8 mouse cellular contexts compared by ENCODE assay signal in genomic region chr11:108922511-108923187, GRCm38 (mm10). TPM values are rescaled to one million over a fixed set of nuclear protein-coding genes. Genes with fewer than 3 reads are reported as not detected.
DNase-seq lines count a peak whose midpoint lies in the region; ATAC-seq and TF ChIP-seq lines count a peak whose summit lies in the region.

No protein-coding gene starts in this region.

- H3K9ac ChIP-seq in kidney, embryonic 14.5 days (ENCODE audit: low read depth, low read length): peak overlapping the region; percentile 92
- H3K9ac ChIP-seq in hindbrain, embryonic 16.5 days (ENCODE audit: low read depth, low read length): peak overlapping the region; percentile 89

- no peak overlapping the region for H3ac ChIP-seq in myocyte (ENCODE audit: control insufficient read depth, insufficient read length)

- ATAC-seq in kidney, embryonic 14.5 days (ENCODE audit: low FRiP score, low TSS enrichment): no peak
- ATAC-seq in hindbrain, embryonic 16.5 days: no peak

- WGBS in kidney, embryonic 14.5 days: under 1% methylated on average over 32 of the region's 32 CpGs
- under 1% methylated on average over 30 of the region's 32 CpGs for WGBS in hindbrain, embryonic 16.5 days

- no peaks in the 10 kb centered on the region; the same call in 1 of the 2 replicates for H3K36me3 ChIP-seq in kidney, embryonic 14.5 days (ENCODE audit: control insufficient read depth, insufficient read depth, low read length)
- H3K36me3 ChIP-seq in hindbrain, embryonic 16.5 days (ENCODE audit: control insufficient read depth, insufficient read depth, low read length): no peaks in the 10 kb centered on the region
- H3K36me3 ChIP-seq in myocyte (ENCODE audit: control insufficient read depth, insufficient read depth): no peaks in the 10 kb centered on the region

- peaks cover 50% of the 10 kb centered on the region for H3K4me1 ChIP-seq in kidney, embryonic 14.5 days (ENCODE audit: control insufficient read depth, insufficient read depth, low read length)
- peaks cover 56% of the 10 kb centered on the region for H3K4me1 ChIP-seq in hindbrain, embryonic 16.5 days (ENCODE audit: control insufficient read depth, insufficient read depth, low read depth, low read length)

- no peaks in the 10 kb centered on the region for H3K27me3 ChIP-seq in kidney, embryonic 14.5 days (ENCODE audit: control insufficient read depth, insufficient read depth, low read length)
- no peaks in the 10 kb centered on the region for H3K27me3 ChIP-seq in hindbrain, embryonic 16.5 days (replicated peaks; ENCODE audit: control insufficient read depth, insufficient read depth, low read length)
- H3K27me3 ChIP-seq in myocyte (ENCODE audit: control insufficient read depth, insufficient read depth, insufficient read length): no peaks in the 10 kb centered on the region

- H3K4me3 ChIP-seq in kidney, embryonic 14.5 days (ENCODE audit: low read length): peak overlapping the region; percentile 81
- peak overlapping the region; percentile 93 for H3K4me3 ChIP-seq in hindbrain, embryonic 16.5 days (ENCODE audit: low read length)
- peak overlapping the region; percentile 23 for H3K4me3 ChIP-seq in myocyte

- DNase-seq in kidney, postnatal 14 days: no peak
- peak; percentile 87 for DNase-seq in embryo, embryonic 10.5 days (ENCODE audit: low spot score)
- DNase-seq in left cerebral cortex, postnatal 25 days (ENCODE audit: low spot score in 2 of 2): no peak
- DNase-seq in kidney, adult 18-20 months: no peak
- no peak for DNase-seq in gastrocnemius, adult 8-10 months (ENCODE audit: low spot score in 2 of 2)

- TF ChIP-seq POLR2A in myocyte (IDR thresholded peaks at IDR 0.05; ENCODE audit: insufficient read length, low read depth): no peak

- H3K79me2 ChIP-seq in myocyte (ENCODE audit: control insufficient read depth, insufficient read depth): no peaks in the 10 kb centered on the region

- intact Hi-C loops in left cerebral cortex, postnatal 25 days (cut with DNase I): loop anchor here (2.0 to 5.0 kb wide), 2 partner anchors 65 to 474 kb away; no protein-coding TSS in a partner anchor

- no peaks in the 10 kb centered on the region for H3K9me3 ChIP-seq in kidney, embryonic 14.5 days (ENCODE audit: control insufficient read depth, low read length)
- H3K9me3 ChIP-seq in hindbrain, embryonic 16.5 days (ENCODE audit: control insufficient read depth, low read length): no peaks in the 10 kb centered on the region

- H3K27ac ChIP-seq in kidney, embryonic 14.5 days (ENCODE audit: low read depth, low read length): peak overlapping the region; percentile 99; the same call in 1 of the 2 replicates
- H3K27ac ChIP-seq in hindbrain, embryonic 16.5 days (ENCODE audit: low read depth, low read length): peak overlapping the region; percentile 99

- peak overlapping the region; percentile 54 for H3K4me2 ChIP-seq in kidney, embryonic 14.5 days (replicated peaks; ENCODE audit: low read depth, low read length)
- H3K4me2 ChIP-seq in hindbrain, embryonic 16.5 days (ENCODE audit: low read length): peak overlapping the region; percentile 93
- peak overlapping the region; percentile 60 for H3K4me2 ChIP-seq in myocyte (ENCODE audit: low read depth)

TF ChIP-seq in myocyte, 11 proteins besides CTCF, POLR2A, EP300 and RAD21:
- TF ChIP-seq MYOD1 (IDR thresholded peaks at IDR 0.05; ENCODE audit: control insufficient read depth in 1 of 3, insufficient read length in 2 of 3, low read depth in 2 of 3) (no peak), POLR2AphosphoS2 (IDR thresholded peaks at IDR 0.05; ENCODE audit: insufficient read length, low read depth) (no peak), CEBPB (IDR thresholded peaks at IDR 0.05; ENCODE audit: insufficient read depth, poor library complexity, severe bottlenecking) (no peak), E2F4 (IDR thresholded peaks at IDR 0.05; ENCODE audit: insufficient read depth) (no peak), USF1 (IDR thresholded peaks at IDR 0.05; ENCODE audit: low read depth) (no peak), MYOG (IDR thresholded peaks at IDR 0.05; ENCODE audit: control insufficient read depth in 1 of 3, insufficient read depth in 1 of 3, insufficient read length in 2 of 3, low read depth in 2 of 3) (no peak), MAX (IDR thresholded peaks at IDR 0.05; ENCODE audit: low read depth) (no peak), REST (IDR thresholded peaks at IDR 0.05; ENCODE audit: insufficient read depth, insufficient read length) (no peak), TCF12 (IDR thresholded peaks at IDR 0.05; ENCODE audit: insufficient read depth, poor library complexity, severe bottlenecking) (no peak), SRF (IDR thresholded peaks at IDR 0.05; ENCODE audit: control insufficient read depth, insufficient read length, low read depth) (no peak), TCF3 (IDR thresholded peaks at IDR 0.05; ENCODE audit: insufficient read length, low read depth) (no peak)

RNA-seq across cellular contexts. Expression of gene Axin2, which starts 2.5 kb away (rescaled TPM):
- 8.0 and 11.5 TPM in 2 replicates for polyA plus RNA-seq in kidney, embryonic 14.5 days (2014; fragmentation: Nextera tagmentation; extraction: Ambion mirVana)
- 7.2 and 7.7 TPM in 2 replicates for polyA plus RNA-seq in hindbrain, embryonic 16.5 days (2015; fragmentation: Nextera tagmentation; extraction: Ambion mirVana)
- polyA plus RNA-seq in myocyte (2012; fragmentation: generic; extraction: Trizol): 1.7 TPM
- total RNA-seq in left cerebral cortex, postnatal 25 days (2021): 10 to 100 TPM; 32.4 to 33.9 TPM
- 10 to 100 TPM in 2 of 4 experiments, 1 to 10 TPM in 2; 7.4 to 13.8 (median 10.0) TPM for total RNA-seq in gastrocnemius, adult 8-10 months (2022)

Comparison
In these comparisons a context has a peak if more than half of its experiments do, and no peak if none do; other contexts are left out.
1. H3K4me3 ChIP-seq: peak in every context shown above with its lines; median percentile 93 in hindbrain, embryonic 16.5 days; 81 in kidney, embryonic 14.5 days; 23 in myocyte.